Mouse (Mus musculus) kidney, embryonic 14.5 days (tissue): ENCODE measurements at regions not wholly inside any gene's neighbourhood (a gene's known extent, or its start where the extent isn't known, plus 50 kb on each side); places are given as distances from the start of the nearest gene placed in this dataset.

Source experiments
- ATAC-seq: fragments of 200-750 bp; cut with Nextera tagmentation; 2 replicates; pipeline ENCODE4 v1.8.0; 2017; ENCODE audit warnings: moderate number of reproducible peaks, mild to moderate bottlenecking, moderate TSS enrichment, moderate library complexity; ENCODE audit not compliant: low FRiP score, low TSS enrichment
- H3K27ac ChIP-seq: fragments of 300-500 bp; sonication (generic); 2 replicates; pipeline ENCODE4 v1.5.1; 2014; ENCODE audit warnings: low read depth, mild to moderate bottlenecking, low read length, moderate library complexity, mixed read lengths
- H3K27me3 ChIP-seq: fragments of 300-500 bp; sonication (generic); 2 replicates; pipeline ENCODE4 v1.6.1; 2014; ENCODE audit warnings: mild to moderate bottlenecking, low read length; ENCODE audit not compliant: control insufficient read depth, insufficient read depth
- H3K36me3 ChIP-seq: fragments of 300-500 bp; sonication (generic); 2 replicates; pipeline ENCODE4 v1.6.1; 2014; ENCODE audit warnings: low read length, mixed read lengths; ENCODE audit not compliant: control insufficient read depth, insufficient read depth
- H3K4me1 ChIP-seq: fragments of 300-500 bp; sonication (generic); 2 replicates; pipeline ENCODE4 v1.6.1; 2014; ENCODE audit warnings: low read length, mixed read lengths; ENCODE audit not compliant: control insufficient read depth, insufficient read depth
- H3K4me2 ChIP-seq: fragments of 300-500 bp; sonication (generic); replicated peaks from 2 replicates; pipeline ENCODE4 v1.6.1; 2014; ENCODE audit warnings: low read depth, mild to moderate bottlenecking, low read length
- H3K4me3 ChIP-seq: fragments of 300-500 bp; sonication (generic); 2 replicates; pipeline ENCODE4 v1.5.1; 2014; ENCODE audit warnings: mild to moderate bottlenecking, low read length
- H3K9ac ChIP-seq: fragments of 300-500 bp; sonication (generic); 2 replicates; pipeline ENCODE4 v1.6.1; 2014; ENCODE audit warnings: low read depth, mild to moderate bottlenecking, low read length, moderate library complexity
- H3K9me3 ChIP-seq: fragments of 300-500 bp; sonication (generic); 2 replicates; pipeline ENCODE4 v1.6.1; 2016; ENCODE audit warnings: low read length; ENCODE audit not compliant: control insufficient read depth
- WGBS: fragments of 180-500 bp; shearing (Covaris S2); extraction: QIAGEN DNeasy Blood & Tissue Kit; methylation state at CpG from one replicate; pipeline ENCODE4 v1.1.7; 2014; 5-methylcytosine and 5-hydroxymethylcytosine counted together

DNA sequence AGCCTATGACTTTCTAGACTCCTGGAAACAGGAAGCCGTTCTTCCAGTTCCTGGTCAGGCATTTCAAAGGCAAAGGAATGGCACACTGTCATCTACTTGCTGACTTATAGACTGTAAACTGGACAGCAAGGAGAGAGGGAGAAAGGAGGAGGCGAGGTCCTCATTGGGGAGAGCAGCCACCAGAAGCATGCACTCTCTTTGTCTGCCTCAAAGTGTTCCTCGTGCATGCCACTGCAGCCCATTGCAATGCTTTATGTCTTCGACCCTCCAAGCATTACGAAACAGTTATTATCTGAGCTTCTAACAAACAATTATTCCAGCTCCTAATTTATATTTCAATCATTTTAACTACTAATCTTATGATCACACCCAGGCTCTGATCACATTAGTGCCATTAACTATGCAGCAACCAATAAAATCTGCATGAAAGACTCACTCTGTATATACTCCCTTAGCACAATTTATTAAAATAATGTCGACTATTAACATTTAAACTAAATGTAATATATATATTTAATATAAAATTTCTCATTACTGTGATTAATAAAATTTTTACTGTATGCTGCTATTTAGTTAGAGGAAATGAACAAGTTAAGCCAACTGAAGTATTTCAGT lies 417.1 kb downstream of the Meis1 start:
- Histone ChIP-seq H3K4me2 (no peak overlapping the region), H3K27ac (no peak overlapping the region), H3K27me3 (no peaks in the 10 kb centered on the region), H3K9ac (no peak overlapping the region), H3K4me1 (no peaks in the 10 kb centered on the region), H3K4me3 (no peak overlapping the region), H3K36me3 (no peaks in the 10 kb centered on the region), H3K9me3 (no peaks in the 10 kb centered on the region)
- 72% methylated on average over 6 of the region's 6 CpGs for WGBS
- ATAC-seq, result no peak

DNA sequence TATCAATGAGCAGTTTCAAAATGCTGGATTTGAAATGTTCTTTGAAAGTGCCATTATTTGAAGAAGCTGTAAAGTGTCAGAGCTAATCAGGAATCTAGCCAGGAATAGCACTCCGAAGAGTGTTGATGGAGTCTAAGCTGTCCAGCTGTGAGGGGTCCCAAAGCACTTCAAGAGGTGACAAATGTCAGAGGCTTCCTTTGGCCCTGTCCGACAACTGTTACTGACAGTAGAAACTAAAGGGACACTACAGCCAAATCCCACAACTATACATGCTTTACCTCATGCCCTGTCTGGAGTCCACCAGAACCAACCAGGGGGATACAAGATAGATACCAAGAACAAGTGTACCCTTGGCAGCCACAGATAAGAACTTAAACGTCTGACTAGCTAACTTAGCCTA lies 420.4 kb downstream of the Meis1 start:
- WGBS, result 69% methylated on average over 3 of the region's 3 CpGs
- no peaks in the 10 kb centered on the region for H3K36me3 ChIP-seq
- H3K9me3 ChIP-seq, result no peaks in the 10 kb centered on the region
- ATAC-seq, result no peak
- no peaks in the 10 kb centered on the region for H3K27me3 ChIP-seq
- H3K27ac ChIP-seq, result no peak overlapping the region
- H3K4me2 ChIP-seq, result no peak overlapping the region
- H3K9ac ChIP-seq, result no peak overlapping the region
- no peaks in the 10 kb centered on the region for H3K4me1 ChIP-seq
- H3K4me3 ChIP-seq, result no peak overlapping the region

DNA sequence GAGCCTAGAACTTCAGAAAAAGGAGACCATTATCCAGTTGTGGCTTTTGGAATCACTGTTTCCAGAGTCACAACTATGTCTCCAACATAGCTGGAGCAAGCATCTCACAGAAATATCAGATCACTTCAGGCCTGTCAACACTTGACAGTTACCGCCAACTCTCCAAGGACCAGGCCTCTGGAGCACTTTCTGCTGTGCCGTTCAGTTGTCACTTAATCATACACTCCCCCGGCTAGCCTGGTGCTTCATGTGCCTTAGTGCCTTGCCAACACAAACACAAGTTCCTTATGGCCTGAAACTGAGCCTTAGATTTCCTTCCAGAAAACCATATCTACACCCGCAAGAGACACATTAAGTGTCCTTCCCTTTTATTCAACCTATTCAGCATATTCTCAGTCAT lies 421.8 kb downstream of the Meis1 start:
- no peaks in the 10 kb centered on the region for H3K27me3 ChIP-seq
- no peaks in the 10 kb centered on the region for H3K9me3 ChIP-seq
- H3K9ac ChIP-seq, result no peak overlapping the region
- no peak overlapping the region for H3K4me2 ChIP-seq
- no peaks in the 10 kb centered on the region for H3K36me3 ChIP-seq
- ATAC-seq, result peak; percentile 79
- WGBS, result 27% methylated on average over 4 of the region's 4 CpGs
- H3K4me1 ChIP-seq, result no peaks in the 10 kb centered on the region
- no peak overlapping the region for H3K27ac ChIP-seq
- no peak overlapping the region for H3K4me3 ChIP-seq

DNA sequence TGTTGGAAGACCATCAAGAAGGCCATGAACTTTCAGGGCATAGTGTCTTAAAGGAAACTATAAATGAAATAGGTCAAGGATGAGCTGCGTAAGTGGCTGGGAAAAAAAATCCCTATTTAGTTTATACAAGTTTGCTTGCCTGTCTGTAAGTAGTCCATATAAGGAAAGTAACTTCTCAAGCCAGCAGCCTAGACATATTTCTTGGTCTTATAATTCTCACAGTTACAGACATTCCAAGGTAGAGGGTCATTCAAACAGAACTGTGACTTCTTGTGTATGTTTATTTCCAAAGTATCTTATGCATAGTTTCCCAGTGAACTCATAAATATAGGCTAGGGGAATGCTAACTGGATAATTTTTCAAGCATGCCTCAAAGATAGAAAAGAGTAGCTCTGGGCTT lies 428.3 kb downstream of the Meis1 start:
- Histone ChIP-seq H3K27ac (no peak overlapping the region), H3K9ac (no peak overlapping the region), H3K9me3 (no peaks in the 10 kb centered on the region), H3K4me2 (no peak overlapping the region), H3K36me3 (no peaks in the 10 kb centered on the region), H3K27me3 (no peaks in the 10 kb centered on the region), H3K4me1 (no peaks in the 10 kb centered on the region), H3K4me3 (no peak overlapping the region)
- WGBS, result 58% methylated on average over 1 of the region's 1 CpGs
- ATAC-seq, result no peak

DNA sequence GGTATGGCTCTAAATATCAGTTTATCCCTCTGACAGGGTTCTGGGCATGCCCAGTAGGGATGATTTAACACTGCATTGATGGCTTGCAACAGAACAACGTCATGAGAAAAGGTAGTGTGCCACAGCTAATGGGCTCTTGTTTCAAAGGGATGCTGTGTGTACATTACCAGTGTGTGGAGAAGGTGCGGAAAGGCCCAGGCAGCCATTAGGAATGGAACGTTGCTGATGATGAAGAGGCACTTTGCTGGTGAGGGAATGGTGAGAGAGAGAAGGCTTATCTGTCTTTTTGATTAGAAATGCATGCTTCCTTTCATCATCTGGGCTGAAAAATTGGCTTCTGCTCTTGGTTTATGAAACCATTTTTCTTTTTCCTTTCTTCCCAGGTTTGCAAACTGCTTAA lies 432.3 kb downstream of the Meis1 start:
- H3K4me2 ChIP-seq, result no peak overlapping the region
- ATAC-seq, result no peak
- H3K36me3 ChIP-seq, result no peaks in the 10 kb centered on the region
- H3K27me3 ChIP-seq, result no peaks in the 10 kb centered on the region
- 0 out of 2 replicates have a peak, but pooled peaks cover 2% of the 10 kb centered on the region for H3K4me1 ChIP-seq
- 59% methylated on average over 3 of the region's 3 CpGs for WGBS
- no peaks in the 10 kb centered on the region for H3K9me3 ChIP-seq
- H3K4me3 ChIP-seq, result no peak overlapping the region
- H3K9ac ChIP-seq, result no peak overlapping the region
- no peak overlapping the region for H3K27ac ChIP-seq

DNA sequence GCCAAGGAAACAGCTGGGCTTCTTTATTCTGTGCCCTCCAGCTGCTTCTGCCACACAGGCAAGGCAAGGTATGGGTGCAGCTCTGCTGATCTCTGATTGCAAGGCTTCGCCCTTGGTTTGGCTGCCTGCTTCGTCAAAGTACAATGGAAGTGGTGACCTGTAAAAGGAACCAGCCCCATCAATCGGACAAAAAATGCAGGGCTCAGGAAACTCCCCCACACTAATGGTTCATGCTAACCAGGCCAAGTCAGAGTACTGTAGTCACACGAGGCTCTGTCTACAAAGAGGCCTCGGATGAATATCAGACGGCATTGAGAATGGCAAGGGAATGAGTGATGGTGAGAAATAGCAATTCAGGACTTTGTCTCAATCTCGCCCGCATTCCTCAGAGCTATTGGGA lies 433.8 kb downstream of the Meis1 start:
- H3K27ac ChIP-seq, result no peak overlapping the region
- no peak overlapping the region for H3K9ac ChIP-seq
- H3K4me1 ChIP-seq, result 0 out of 2 replicates have a peak, but pooled peaks cover 4% of the 10 kb centered on the region
- no peaks in the 10 kb centered on the region for H3K36me3 ChIP-seq
- H3K4me3 ChIP-seq, result no peak overlapping the region
- H3K27me3 ChIP-seq, result no peaks in the 10 kb centered on the region
- WGBS, result 62% methylated on average over 8 of the region's 8 CpGs
- H3K4me2 ChIP-seq, result no peak overlapping the region
- no peak for ATAC-seq
- no peaks in the 10 kb centered on the region for H3K9me3 ChIP-seq

DNA sequence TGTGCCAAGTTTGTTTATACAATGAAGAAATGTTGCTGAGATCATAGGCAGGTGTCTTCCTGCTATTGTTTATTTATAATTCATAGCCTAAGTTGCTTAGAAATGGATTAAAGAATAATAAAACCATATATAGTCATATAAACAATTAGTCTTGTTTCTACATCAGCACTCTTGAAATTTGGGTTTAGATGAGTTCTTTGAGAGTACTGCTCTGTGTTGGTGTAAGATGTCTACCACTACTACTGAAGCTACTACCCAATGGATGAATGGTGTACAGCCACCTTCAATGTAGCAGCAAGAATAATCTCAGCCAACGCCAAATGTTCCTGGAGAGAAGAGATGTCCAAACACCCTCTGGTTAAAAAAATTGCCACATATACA lies 436.0 kb downstream of the Meis1 start:
- H3K27ac ChIP-seq, result no peak overlapping the region
- H3K9me3 ChIP-seq, result no peaks in the 10 kb centered on the region

DNA sequence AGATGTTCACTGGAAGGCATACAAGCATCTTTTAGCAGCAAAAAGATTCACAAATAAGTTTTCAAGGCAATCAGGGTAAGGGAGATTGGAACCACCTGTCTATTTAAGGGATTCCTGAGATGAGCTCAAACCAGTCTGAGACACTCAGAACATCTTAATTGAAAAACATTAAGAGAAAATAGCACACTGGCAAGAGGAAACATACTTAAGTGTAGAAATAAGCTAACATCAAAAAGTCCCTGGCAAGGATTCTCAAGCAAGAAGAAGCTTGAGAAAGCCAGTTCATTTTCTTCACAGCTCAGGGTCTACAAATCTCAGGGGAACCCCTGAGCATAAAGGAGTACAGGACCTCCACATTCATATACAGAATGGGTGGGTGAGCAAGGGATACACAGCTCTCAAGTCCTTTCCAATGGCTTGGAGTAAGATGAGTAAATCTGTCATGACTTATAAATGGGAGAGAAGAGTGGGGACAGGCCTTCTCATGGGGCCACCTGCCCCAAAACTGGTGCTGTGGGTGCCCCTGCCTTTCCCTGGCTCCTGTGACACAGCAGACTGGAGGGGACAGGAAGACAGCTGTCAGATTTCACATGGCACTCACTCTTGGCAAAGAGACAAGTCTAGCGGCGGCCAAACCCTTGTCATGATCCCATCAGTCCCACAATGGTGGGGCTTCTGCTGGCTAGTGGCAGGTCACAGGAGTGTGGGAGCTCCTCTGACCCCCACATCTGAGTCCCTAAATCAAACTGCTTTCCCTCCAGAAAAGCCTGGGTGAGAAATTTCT lies 436.6 kb downstream of the Meis1 start:
- Histone ChIP-seq H3K27ac (no peak overlapping the region), H3K4me3 (no peak overlapping the region), H3K36me3 (no peaks in the 10 kb centered on the region), H3K27me3 (no peaks in the 10 kb centered on the region), H3K4me2 (no peak overlapping the region), H3K9me3 (no peaks in the 10 kb centered on the region), H3K4me1 (0 out of 2 replicates have a peak, but pooled peaks cover 4% of the 10 kb centered on the region), H3K9ac (no peak overlapping the region)
- WGBS, result 49% methylated on average over 2 of the region's 2 CpGs
- no peak for ATAC-seq

More for the DNA sequence above, 436.0 kb downstream of the Meis1 start:
- Histone ChIP-seq H3K4me3 (no peak overlapping the region), H3K4me2 (no peak overlapping the region), H3K36me3 (no peaks in the 10 kb centered on the region), H3K9ac (no peak overlapping the region), H3K4me1 (0 out of 2 replicates have a peak, but pooled peaks cover 4% of the 10 kb centered on the region), H3K27me3 (no peaks in the 10 kb centered on the region)
- 97% methylated on average over 1 of the region's 1 CpGs for WGBS
- ATAC-seq, result no peak

DNA sequence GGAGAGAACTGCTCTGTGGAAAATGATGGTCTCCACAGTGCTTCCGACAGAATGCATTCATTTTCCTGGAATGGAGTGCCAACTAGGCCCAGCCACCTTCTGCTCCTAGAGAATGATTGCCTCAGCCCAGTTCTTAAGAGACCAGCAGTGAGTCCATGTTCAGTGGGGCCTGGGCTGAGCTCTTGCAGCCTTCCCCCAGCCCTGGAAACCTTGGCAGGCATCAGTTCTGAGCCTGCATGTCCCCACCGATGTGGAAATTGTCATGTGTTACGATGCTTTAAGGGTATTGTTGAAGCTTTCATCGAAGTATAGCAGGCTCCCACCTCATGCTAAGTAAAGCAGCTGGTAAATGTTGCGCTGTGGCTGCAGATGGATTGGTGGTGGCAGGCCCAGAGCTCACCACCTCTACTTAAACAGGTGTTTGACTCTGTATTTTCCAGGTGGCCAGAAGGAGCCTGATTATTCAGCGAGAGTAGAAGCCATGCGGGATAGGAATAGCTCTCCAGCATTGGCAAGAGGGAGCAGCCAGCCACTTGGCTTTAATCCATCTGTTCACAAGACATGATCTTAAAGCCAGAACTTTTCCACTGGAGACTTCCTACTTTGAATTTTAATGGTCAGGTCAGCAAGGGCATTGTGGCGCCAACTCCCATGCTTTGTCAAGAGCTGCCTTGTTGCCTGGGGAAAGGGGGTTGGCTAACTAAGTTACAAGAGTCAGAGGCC lies 437.5 kb downstream of the Meis1 start:
- 0 out of 2 replicates have a peak, but pooled peaks cover 4% of the 10 kb centered on the region for H3K4me1 ChIP-seq
- H3K27me3 ChIP-seq, result no peaks in the 10 kb centered on the region
- H3K36me3 ChIP-seq, result no peaks in the 10 kb centered on the region
- no peak for ATAC-seq
- H3K4me2 ChIP-seq, result no peak overlapping the region
- no peak overlapping the region for H3K4me3 ChIP-seq
- H3K9me3 ChIP-seq, result no peaks in the 10 kb centered on the region
- H3K9ac ChIP-seq, result no peak overlapping the region
- H3K27ac ChIP-seq, result no peak overlapping the region
- 84% methylated on average over 8 of the region's 8 CpGs for WGBS
